Mouse (Mus musculus) limb, embryonic 13.5 days (tissue): ENCODE data around the gene Myh9. TPM values are rescaled to one million over a fixed set of nuclear protein-coding genes. Genes with fewer than 3 reads are reported as not detected.
"Not testable (repeated sequence)": the region's sequence is repeated elsewhere in the genome, so short reads cannot be mapped to it uniquely, and the experiment has no call there.

Experiments used
- ATAC-seq: fragments of 200-750 bp; cut with Nextera tagmentation; 2 replicates; pipeline ENCODE4 v1.8.0; 2017; ENCODE audit warnings: low read depth, moderate number of reproducible peaks, moderate TSS enrichment; ENCODE audit not compliant: low FRiP score
- H3K27ac ChIP-seq: fragments of 300-500 bp; sonication (generic); 2 replicates; pipeline ENCODE4 v1.5.1; 2015; ENCODE audit warnings: inconsistent platforms, mild to moderate bottlenecking, moderate library complexity
- H3K27me3 ChIP-seq: fragments of 300-500 bp; sonication (generic); 2 replicates; pipeline ENCODE4 v1.6.1; 2015; ENCODE audit warnings: mild to moderate bottlenecking, inconsistent platforms
- H3K36me3 ChIP-seq: fragments of 300-500 bp; sonication (generic); 2 replicates; pipeline ENCODE4 v1.6.1; 2015; ENCODE audit warnings: inconsistent platforms, mild to moderate bottlenecking, moderate library complexity
- H3K4me1 ChIP-seq: fragments of 300-500 bp; sonication (generic); 2 replicates; pipeline ENCODE4 v1.6.1; 2015; ENCODE audit warnings: inconsistent platforms
- H3K4me2 ChIP-seq: fragments of 300-500 bp; sonication (generic); replicated peaks from 2 replicates; pipeline ENCODE4 v1.6.1; 2015; ENCODE audit warnings: inconsistent platforms, mild to moderate bottlenecking, moderate library complexity
- H3K4me3 ChIP-seq: fragments of 300-500 bp; sonication (generic); 2 replicates; pipeline ENCODE4 v1.5.1; 2015; ENCODE audit warnings: moderate library complexity, mild to moderate bottlenecking, inconsistent platforms
- H3K9ac ChIP-seq: fragments of 300-500 bp; sonication (generic); 2 replicates; pipeline ENCODE4 v1.6.1; 2015; ENCODE audit warnings: mild to moderate bottlenecking, inconsistent platforms
- H3K9me3 ChIP-seq: fragments of 300-500 bp; sonication (generic); 2 replicates; pipeline ENCODE4 v1.6.1; 2016; ENCODE audit warnings: inconsistent platforms
- WGBS: fragments of 180-500 bp; shearing (Covaris S2); methylation state at CpG from one replicate; pipeline ENCODE4 v1.1.7; 2015; 5-methylcytosine and 5-hydroxymethylcytosine counted together
- polyA plus RNA-seq: library from polyadenylated mRNA; unstranded; fragments of >200 nt; fragmentation: Nextera tagmentation; extraction: Ambion mirVana; gene quantifications from 2 replicates; pipeline ENCODE4 v1.2.1, GENCODE M21; 2015

Myh9 gene
- polyA plus RNA-seq, 1 experiment from 2014 or later = 38.1 TPM

- not testable (repeated sequence) for H3K27ac ChIP-seq, H3K27me3 ChIP-seq, H3K36me3 ChIP-seq, H3K4me1 ChIP-seq, ATAC-seq, H3K9ac ChIP-seq, H3K4me2 ChIP-seq, H3K4me3 ChIP-seq, H3K9me3 ChIP-seq
- 85% methylated on average over 2 of the region's 4 CpGs for WGBS
Measured at GRCm38 (mm10) chr15:77728739-77729138, 113.2 kb downstream of the Myh9 start, which contains the start of gene Apol9b. TSS of gene Apol9b (plus strand) at chr15:77729039.

DNA sequence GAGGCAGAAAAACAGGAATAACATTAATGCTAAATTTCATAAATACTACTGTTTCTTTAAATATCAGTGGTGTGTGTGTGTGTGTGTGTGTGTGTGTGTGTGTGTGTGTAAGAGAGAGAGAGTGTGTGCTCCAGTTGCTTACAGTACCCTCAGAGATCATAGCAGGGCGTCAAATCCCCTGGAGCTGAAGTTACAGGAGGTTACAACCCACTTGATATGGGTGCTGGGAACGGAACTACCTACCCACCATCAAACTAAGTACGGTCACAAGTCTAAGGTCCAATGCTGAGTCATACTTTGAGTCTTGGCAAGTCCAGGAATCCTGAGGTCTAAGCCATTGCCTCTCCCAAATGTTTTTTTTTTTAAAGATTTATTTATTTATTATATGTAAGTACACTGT is 114.2 kb downstream of the Myh9 start:
- H3K36me3 ChIP-seq, ATAC-seq, H3K4me1 ChIP-seq, H3K27me3 ChIP-seq, H3K9me3 ChIP-seq, H3K4me2 ChIP-seq, H3K9ac ChIP-seq, H3K4me3 ChIP-seq, H3K27ac ChIP-seq: not testable (repeated sequence)
- 80% methylated on average over 3 of the region's 3 CpGs for WGBS

GRCm38 (mm10) chr15:77727139-77727538 is 114.8 kb downstream of the Myh9 start:
- not testable (repeated sequence) for ATAC-seq, H3K36me3 ChIP-seq, H3K4me3 ChIP-seq, H3K9ac ChIP-seq, H3K9me3 ChIP-seq, H3K4me1 ChIP-seq, H3K27me3 ChIP-seq, H3K27ac ChIP-seq, H3K4me2 ChIP-seq
- WGBS = 7% methylated on average over 3 of the region's 3 CpGs

GRCm38 (mm10) chr15:77725393-77726020 is 116.5 kb downstream of the Myh9 start:
- not testable (repeated sequence) for H3K36me3 ChIP-seq, H3K4me1 ChIP-seq, H3K4me3 ChIP-seq, H3K4me2 ChIP-seq, H3K27me3 ChIP-seq, ATAC-seq, H3K27ac ChIP-seq, H3K9ac ChIP-seq, H3K9me3 ChIP-seq
- WGBS = 70% methylated on average over 6 of the region's 6 CpGs

GRCm38 (mm10) chr15:77724208-77724911 is 117.6 kb downstream of the Myh9 start:
- H3K9ac ChIP-seq, H3K36me3 ChIP-seq, H3K27ac ChIP-seq, H3K4me2 ChIP-seq, H3K9me3 ChIP-seq, H3K27me3 ChIP-seq, H3K4me1 ChIP-seq, H3K4me3 ChIP-seq: not testable (repeated sequence)
- peak; percentile 36; the same call in 1 of the 2 replicates for ATAC-seq
- 17% methylated on average over 2 of the region's 10 CpGs for WGBS

GRCm38 (mm10) chr15:77721509-77721908 is 120.5 kb downstream of the Myh9 start:
- not testable (repeated sequence) for ATAC-seq, H3K9ac ChIP-seq

GRCm38 (mm10) chr15:77718240-77718639 is 123.7 kb downstream of the Myh9 start:
- H3K9me3 ChIP-seq, H3K4me2 ChIP-seq, H3K27ac ChIP-seq, H3K27me3 ChIP-seq, H3K36me3 ChIP-seq, H3K9ac ChIP-seq, H3K4me1 ChIP-seq, ATAC-seq, H3K4me3 ChIP-seq: not testable (repeated sequence)
- whole genome bisulfite sequencing = 75% methylated on average over 2 of the region's 6 CpGs

More at GRCm38 (mm10) chr15:77721509-77721908, 120.5 kb downstream of the Myh9 start:
- H3K4me3 ChIP-seq, H3K4me2 ChIP-seq, H3K27me3 ChIP-seq, H3K9me3 ChIP-seq, H3K36me3 ChIP-seq, H3K27ac ChIP-seq, H3K4me1 ChIP-seq: not testable (repeated sequence)
- WGBS = no CpG with 5 or more reads among the region's 3 CpGs

Other genes with a start within 250 kb of the Myh9 start
- gene Apol10b, start 246.1 kb downstream of the Myh9 start, polyA plus RNA-seq = 0.08 and 0.18 TPM in 2 replicates
- not detected in 2 replicates for gene Gm36245, start 242.9 kb downstream of the Myh9 start, polyA plus RNA-seq
- gene Apol11b, start 198.9 kb downstream of the Myh9 start, polyA plus RNA-seq = 0.08 TPM in 1 of 2 replicates, not detected in the other
- gene Apol7e, start 143.3 kb downstream of the Myh9 start, polyA plus RNA-seq = 0.11 TPM in 1 of 2 replicates, not detected in the other
- not detected in 2 replicates for gene Apol9b, start 113.1 kb downstream of the Myh9 start, polyA plus RNA-seq
- 0.18 TPM in 1 of 2 replicates, not detected in the other for gene Apol8, start 85.2 kb downstream of the Myh9 start, polyA plus RNA-seq
- 237 and 238 TPM in 2 replicates for gene Txn2, start 86.8 kb upstream of the Myh9 start, polyA plus RNA-seq
- 6.2 and 6.9 TPM in 2 replicates for gene Foxred2, start 114.5 kb upstream of the Myh9 start, polyA plus RNA-seq
- 211 and 218 TPM in 2 replicates for gene Eif3d, start 128.6 kb upstream of the Myh9 start, polyA plus RNA-seq